ENCODE assay signal across 18 mouse cellular contexts in the genomic region with DNA sequence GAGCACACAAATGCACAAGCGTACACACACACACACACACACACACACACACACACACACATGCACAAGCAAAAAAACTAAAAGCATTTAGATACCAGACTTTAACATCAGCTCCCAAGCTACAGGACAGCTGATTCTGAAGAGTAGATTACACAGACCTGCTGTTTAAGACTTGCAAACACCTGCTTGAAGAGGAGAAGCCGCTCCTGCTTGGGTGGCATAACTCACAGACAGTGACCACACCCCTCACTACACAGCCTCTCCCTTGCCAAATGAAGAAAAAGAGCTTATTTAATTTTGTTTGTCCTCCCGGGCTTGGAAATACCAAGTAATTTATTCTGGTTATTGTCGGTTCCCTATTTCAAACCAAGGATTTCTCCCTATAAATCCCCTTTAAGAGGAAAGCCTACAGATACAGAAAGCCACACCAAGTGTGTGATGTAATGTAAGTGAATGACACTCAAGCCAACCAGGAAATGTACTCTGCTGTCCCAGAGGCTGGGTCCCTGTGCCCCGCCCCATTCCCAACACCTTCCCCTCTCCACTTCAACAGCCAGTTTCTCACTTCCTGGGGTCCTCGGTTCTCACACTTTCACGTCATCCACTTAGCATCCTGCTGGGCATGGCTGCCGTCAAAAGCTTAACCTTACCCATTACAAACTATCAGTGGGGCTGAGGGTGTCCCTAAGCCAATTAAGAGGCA. TPM values are rescaled to one million over a fixed set of nuclear protein-coding genes. Genes with fewer than 3 reads are reported as not detected.
DNase-seq lines count a peak whose midpoint lies in the region; ATAC-seq and TF ChIP-seq lines count a peak whose summit lies in the region.
"Had no signal": no experiment of that assay in that cellular context is flagged by ENCODE, and none has a peak within 500 bp of the region (broad histone marks: within the 10 kb centered on the region; RNA-seq: fewer than 3 reads in every experiment).

No protein-coding gene starts in this region.

- DNase-seq in lung, adult 2 months, result no peak
- no peak for DNase-seq in hindbrain, postnatal 0 days (ENCODE audit: low spot score)
- DNase-seq in limb, embryonic 14.5 days (ENCODE audit: low spot score), result no peak
- DNase-seq in cerebellum, adult 9-10 months, result no peak
- no peak for DNase-seq in layer of hippocampus, postnatal 10 days (ENCODE audit: low spot score in 2 of 2)
- no peak for DNase-seq in spleen, postnatal 14 days (ENCODE audit: low spot score in 2 of 2)
- DNase-seq: B cell, adult 2 months; cerebellum, adult 8-10 months; midbrain, embryonic 14.5 days; thymus, postnatal 36 days had no signal

- TF ChIP-seq CTCF in lung, adult 2 months (IDR thresholded peaks at IDR 0.05; ENCODE audit: insufficient read depth, low read length), result no peak
- TF ChIP-seq CTCF in hindbrain, postnatal 0 days (IDR thresholded peaks at IDR 0.05; ENCODE audit: low read depth), result no peak

- TF ChIP-seq POLR2A in lung, adult 2 months (IDR thresholded peaks at IDR 0.05; ENCODE audit: borderline replicate concordance, extremely low read depth, low read depth, low read length), result no peak
- no peak for TF ChIP-seq POLR2A in limb, embryonic 14.5 days (IDR thresholded peaks at IDR 0.05; ENCODE audit: borderline replicate concordance, extremely low read depth, insufficient read depth, insufficient read length)

- H3K27ac ChIP-seq in lung, embryonic 16.5 days (ENCODE audit: low read length), result no peak overlapping the region
- H3K27ac ChIP-seq in embryonic facial prominence, embryonic 12.5 days, result peak overlapping the region; percentile 87
- peak overlapping the region; percentile 67; the same call in 1 of the 2 replicates for H3K27ac ChIP-seq in hindbrain, postnatal 0 days
- H3K27ac ChIP-seq in limb, embryonic 14.5 days (replicated peaks; ENCODE audit: low read depth, low read length), result peak overlapping the region; percentile 83; the same call in 1 of the 2 replicates
- H3K27ac ChIP-seq: kidney, postnatal 0 days had no signal

- 47% methylated on average over 8 of the region's 8 CpGs for WGBS in lung, embryonic 16.5 days
- 54% methylated on average over 8 of the region's 8 CpGs for WGBS in lung, adult 2 months
- 64% methylated on average over 8 of the region's 8 CpGs for whole genome bisulfite sequencing in embryonic facial prominence, embryonic 12.5 days
- 72% methylated on average over 8 of the region's 8 CpGs for WGBS in hindbrain, postnatal 0 days
- WGBS in limb, embryonic 14.5 days, result 57% methylated on average over 8 of the region's 8 CpGs

- no peaks in the 10 kb centered on the region for H3K9me3 ChIP-seq in lung, embryonic 16.5 days (ENCODE audit: control insufficient read depth, low read length)
- no peaks in the 10 kb centered on the region for H3K9me3 ChIP-seq in embryonic facial prominence, embryonic 12.5 days
- H3K9me3 ChIP-seq in hindbrain, postnatal 0 days (ENCODE audit: low read length), result no peaks in the 10 kb centered on the region
- H3K9me3 ChIP-seq in limb, embryonic 14.5 days (ENCODE audit: control insufficient read depth, low read length), result no peaks in the 10 kb centered on the region
- H3K9me3 ChIP-seq: forebrain, embryonic 12.5 days had no signal

- H3K9ac ChIP-seq in lung, embryonic 16.5 days (ENCODE audit: low read length), result no peak overlapping the region
- no peak overlapping the region for H3K9ac ChIP-seq in embryonic facial prominence, embryonic 12.5 days
- no peak overlapping the region for H3K9ac ChIP-seq in hindbrain, postnatal 0 days (replicated peaks; ENCODE audit: low read length)
- no peak overlapping the region for H3K9ac ChIP-seq in limb, embryonic 14.5 days (ENCODE audit: low read depth, low read length, severe bottlenecking)
- H3K9ac ChIP-seq: forebrain, embryonic 12.5 days had no signal

- peak; percentile 52; the same call in 1 of the 2 replicates for ATAC-seq in lung, embryonic 16.5 days (ENCODE audit: low read depth)
- ATAC-seq in embryonic facial prominence, embryonic 12.5 days (ENCODE audit: insufficient number of reproducible peaks, insufficient read depth, low FRiP score, low TSS enrichment), result no peak
- ATAC-seq in hindbrain, postnatal 0 days, result no peak
- ATAC-seq in limb, embryonic 14.5 days (ENCODE audit: low FRiP score, low read depth), result no peak
- ATAC-seq: activated CD4-positive, CD25-positive, alpha-beta regulatory T cell, adult 4 months had no signal

- H3K4me3 ChIP-seq in lung, embryonic 16.5 days (ENCODE audit: low read length), result no peak overlapping the region
- H3K4me3 ChIP-seq in lung, adult 2 months (replicated peaks; ENCODE audit: extremely low read depth, low read depth, low read length), result no peak overlapping the region
- no peak overlapping the region for H3K4me3 ChIP-seq in embryonic facial prominence, embryonic 12.5 days
- H3K4me3 ChIP-seq in hindbrain, postnatal 0 days (ENCODE audit: low read length), result no peak overlapping the region
- no peak overlapping the region for H3K4me3 ChIP-seq in limb, embryonic 14.5 days (replicated peaks; ENCODE audit: low read length)
- H3K4me3 ChIP-seq: forebrain, embryonic 12.5 days; layer of hippocampus, adult 2 months had no signal

- no peaks in the 10 kb centered on the region for H3K36me3 ChIP-seq in lung, embryonic 16.5 days (ENCODE audit: control insufficient read depth, insufficient read depth, low read length)
- H3K36me3 ChIP-seq in embryonic facial prominence, embryonic 12.5 days, result no peaks in the 10 kb centered on the region
- no peaks in the 10 kb centered on the region for H3K36me3 ChIP-seq in hindbrain, postnatal 0 days (ENCODE audit: insufficient read depth, low read length)
- H3K36me3 ChIP-seq in limb, embryonic 14.5 days (ENCODE audit: control insufficient read depth, insufficient read depth, low read length), result no peaks in the 10 kb centered on the region
- H3K36me3 ChIP-seq: forebrain, embryonic 12.5 days had no signal

- H3K27me3 ChIP-seq in lung, embryonic 16.5 days (ENCODE audit: control insufficient read depth, insufficient read depth, low read depth, low read length), result no peaks in the 10 kb centered on the region
- no peaks in the 10 kb centered on the region for H3K27me3 ChIP-seq in embryonic facial prominence, embryonic 12.5 days
- no peaks in the 10 kb centered on the region for H3K27me3 ChIP-seq in hindbrain, postnatal 0 days (ENCODE audit: insufficient read depth, low read length)
- H3K27me3 ChIP-seq in limb, embryonic 14.5 days (ENCODE audit: control insufficient read depth, insufficient read depth, low read length), result no peaks in the 10 kb centered on the region
- H3K27me3 ChIP-seq: forebrain, embryonic 12.5 days had no signal

- peaks cover 11% of the 10 kb centered on the region for H3K4me1 ChIP-seq in lung, embryonic 16.5 days (replicated peaks; ENCODE audit: control insufficient read depth, insufficient read depth, low read length)
- H3K4me1 ChIP-seq in lung, adult 2 months (ENCODE audit: control insufficient read depth, insufficient read depth, low read length), result no peaks in the 10 kb centered on the region
- H3K4me1 ChIP-seq in embryonic facial prominence, embryonic 12.5 days, result peaks cover 36% of the 10 kb centered on the region
- H3K4me1 ChIP-seq in hindbrain, postnatal 0 days (ENCODE audit: insufficient read depth, low read length), result no peaks in the 10 kb centered on the region
- peaks cover 41% of the 10 kb centered on the region for H3K4me1 ChIP-seq in limb, embryonic 14.5 days (ENCODE audit: control insufficient read depth, insufficient read depth, low read length)

- H3K4me2 ChIP-seq in lung, embryonic 16.5 days (ENCODE audit: low read depth, low read length), result no peak overlapping the region
- no peak overlapping the region for H3K4me2 ChIP-seq in embryonic facial prominence, embryonic 12.5 days (replicated peaks)
- no peak overlapping the region for H3K4me2 ChIP-seq in hindbrain, postnatal 0 days (ENCODE audit: low read depth, low read length)
- H3K4me2 ChIP-seq in limb, embryonic 14.5 days (replicated peaks; ENCODE audit: low read depth, low read length, severe bottlenecking), result no peak overlapping the region
- H3K4me2 ChIP-seq: forebrain, embryonic 12.5 days; heart, embryonic 11.5 days; liver, embryonic 11.5 days had no signal

RNA-seq across cellular contexts. Expression of a gene that starts 40.1 kb away (rescaled TPM):
- polyA plus RNA-seq in lung, embryonic 16.5 days (2015; fragmentation: Nextera tagmentation; extraction: Ambion mirVana), result 6.0 TPM in 2 replicates
- polyA plus RNA-seq in lung, adult 2 months (2012; rRNA removed), result 0.80 and 1.3 TPM in 2 replicates
- polyA plus RNA-seq in embryonic facial prominence, embryonic 12.5 days (2016; fragmentation: Nextera tagmentation; extraction: Ambion mirVana), result 19.5 and 23.2 TPM in 2 replicates
- 8.8 and 9.3 TPM in 2 replicates for total RNA-seq in hindbrain, postnatal 0 days (2014; rRNA removed)
- 2.8 and 3.1 TPM in 2 replicates for polyA plus RNA-seq in hindbrain, postnatal 0 days (2015; fragmentation: Nextera tagmentation; extraction: Ambion mirVana)
- 22.3 and 25.9 TPM in 2 replicates for polyA plus RNA-seq in limb, embryonic 14.5 days (2012; rRNA removed)
- 21.1 and 25.6 TPM in 2 replicates for polyA plus RNA-seq in limb, embryonic 14.5 days (2014; fragmentation: Nextera tagmentation; extraction: Ambion mirVana)
- total RNA-seq in layer of hippocampus, postnatal 10 days (2021), result 10 to 100 TPM; 24.2 to 29.0 TPM
